Mouse (Mus musculus) lung, postnatal 0 days (tissue): ENCODE measurements around the gene Ccdc167. TPM values are rescaled to one million over a fixed set of nuclear protein-coding genes. Genes with fewer than 3 reads are reported as not detected.

Experiments used
- ATAC-seq: fragments of 200-750 bp; cut with Nextera tagmentation; 2 replicates; pipeline ENCODE4 v1.8.0; 2017; ENCODE audit warnings: moderate library complexity
- DNase-seq: peaks from one replicate; pipeline ENCODE4 v3.0.0-alpha.2; 2016; ENCODE audit warnings: low spot score
- H3K27ac ChIP-seq: fragments of 300-500 bp; sonication (generic); 2 replicates; pipeline ENCODE4 v1.5.1; 2014; ENCODE audit warnings: antibody characterized with exemption, mild to moderate bottlenecking, low read length, mixed read lengths
- H3K27me3 ChIP-seq: fragments of 300-500 bp; sonication (generic); replicated peaks from 2 replicates; pipeline ENCODE4 v1.6.1; 2014; ENCODE audit warnings: low read length, mixed read lengths; ENCODE audit not compliant: insufficient read depth
- H3K36me3 ChIP-seq: fragments of 300-500 bp; sonication (generic); 2 replicates; pipeline ENCODE4 v1.6.1; 2014; ENCODE audit warnings: low read length, mixed read lengths; ENCODE audit not compliant: insufficient read depth
- H3K4me1 ChIP-seq: fragments of 300-500 bp; sonication (generic); 2 replicates; pipeline ENCODE4 v1.6.1; 2014; ENCODE audit warnings: antibody characterized with exemption, low read depth, low read length, mixed read lengths; ENCODE audit not compliant: insufficient read depth
- H3K4me2 ChIP-seq: fragments of 300-500 bp; sonication (generic); replicated peaks from 2 replicates; pipeline ENCODE4 v1.6.1; 2014; ENCODE audit warnings: low read depth, mild to moderate bottlenecking, low read length, moderate library complexity, mixed read lengths
- H3K4me3 ChIP-seq: fragments of 300-500 bp; sonication (generic); 2 replicates; pipeline ENCODE4 v1.5.1; 2014; ENCODE audit warnings: low read depth, low read length
- H3K9ac ChIP-seq: fragments of 300-500 bp; sonication (generic); replicated peaks from 2 replicates; pipeline ENCODE4 v1.6.1; 2014; ENCODE audit warnings: low read depth, mild to moderate bottlenecking
- H3K9me3 ChIP-seq: fragments of 300-500 bp; sonication (generic); 2 replicates; pipeline ENCODE4 v1.6.1; 2016; ENCODE audit warnings: low read length, mixed read lengths
- CTCF ChIP-seq: IDR thresholded peaks from 2 replicates; pipeline ENCODE4 v1.5.1; 2016; ENCODE audit warnings: antibody characterized with exemption, mild to moderate bottlenecking
- EP300 ChIP-seq: IDR thresholded peaks from 2 replicates; pipeline ENCODE4 v1.6.1; 2016; ENCODE audit warnings: antibody characterized with exemption, mild to moderate bottlenecking, control low read depth
- WGBS: fragments of 180-500 bp; shearing (Covaris S2); extraction: QIAGEN DNeasy Blood & Tissue Kit; methylation state at CpG from one replicate; pipeline ENCODE4 v1.1.7; 2014; 5-methylcytosine and 5-hydroxymethylcytosine counted together
- polyA plus RNA-seq: library from polyadenylated mRNA; unstranded; fragments of >200 nt; fragmentation: Nextera tagmentation; extraction: Ambion mirVana; gene quantifications from 2 replicates; pipeline ENCODE4 v1.2.1, GENCODE M21; 2015

Ccdc167 gene
- polyA plus RNA-seq, 1 experiment from 2014 or later = 4.1 TPM

- 79% methylated on average over 4 of the region's 4 CpGs for WGBS
These were observed 79.5 kb downstream of the Ccdc167 start for GRCm38 (mm10) chr17:29637377-29637776.

More at GRCm38 (mm10) chr17:29637377-29637776, 79.5 kb downstream of the Ccdc167 start:
- Histone ChIP-seq H3K9me3 (no peaks in the 10 kb centered on the region), H3K4me3 (no peak overlapping the region), H3K9ac (no peak overlapping the region), H3K27me3 (no peaks in the 10 kb centered on the region), H3K4me1 (no peaks in the 10 kb centered on the region), H3K27ac (no peak overlapping the region), H3K36me3 (peaks cover 42% of the 10 kb centered on the region), H3K4me2 (no peak overlapping the region)
- ATAC-seq = no peak
- DNase-seq = no peak
- TF ChIP-seq EP300 (no peak), CTCF (no peak)

Other genes starting within 250 kb of the Ccdc167 start
- 30.0 and 49.5 TPM in 2 replicates for gene Pim1, start 226.3 kb downstream of the Ccdc167 start, polyA plus RNA-seq
- gene Gm17657, start 167.4 kb downstream of the Ccdc167 start, polyA plus RNA-seq = not detected in 2 replicates
- gene Tbc1d22b, start 167.3 kb downstream of the Ccdc167 start, polyA plus RNA-seq = 5.9 and 6.7 TPM in 2 replicates
- 0.31 and 0.76 TPM in 2 replicates for gene Tmem217, start 164.7 kb downstream of the Ccdc167 start, polyA plus RNA-seq
- gene Rnf8, start 102.3 kb downstream of the Ccdc167 start, polyA plus RNA-seq = 43.3 and 43.7 TPM in 2 replicates
- 0.99 and 1.6 TPM in 2 replicates for gene Gm28043, start 102.2 kb downstream of the Ccdc167 start, polyA plus RNA-seq
- 79.6 and 82.3 TPM in 2 replicates for gene Cmtr1, start 56.4 kb downstream of the Ccdc167 start, polyA plus RNA-seq